Mouse (Mus musculus): ENCODE results near the gene Ugt1a9.
"Not testable (repeated sequence)": the region's sequence is repeated elsewhere in the genome, so short reads cannot be mapped to it uniquely, and the experiment has no call there.

Ugt1a9 gene

GRCm38 (mm10) chr1:88222216-88222615 is 151.6 kb downstream of the Ugt1a9 start:
- peak; percentile 15 for DNase-seq (ENCODE audit: low spot score)

DNA sequence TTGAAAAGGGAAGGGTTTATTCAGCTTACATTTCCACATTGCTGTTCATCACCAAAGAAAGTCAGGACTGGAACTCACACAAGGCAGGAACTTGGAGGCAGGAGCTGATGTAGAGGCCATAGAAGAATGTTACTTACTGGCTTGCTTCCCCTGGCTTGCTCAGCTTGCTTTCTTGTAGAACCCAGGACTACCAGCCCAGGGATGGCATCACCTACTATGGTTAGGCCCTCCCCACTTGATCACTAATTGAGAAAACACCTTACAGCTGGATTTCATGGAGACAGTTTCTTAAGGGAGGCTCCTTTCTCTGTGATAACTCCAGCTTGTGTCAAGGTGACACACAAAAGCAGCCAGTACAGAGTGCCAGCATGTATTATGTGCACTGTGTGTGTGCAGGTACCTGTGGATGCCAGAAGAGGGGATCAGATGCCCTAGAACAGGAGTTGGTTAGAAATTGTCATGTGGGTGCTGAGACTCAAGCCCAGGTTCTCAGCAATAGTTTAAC is 152.5 kb downstream of the Ugt1a9 start:
- DNase-seq (ENCODE audit: low spot score) = not testable (repeated sequence)

DNA sequence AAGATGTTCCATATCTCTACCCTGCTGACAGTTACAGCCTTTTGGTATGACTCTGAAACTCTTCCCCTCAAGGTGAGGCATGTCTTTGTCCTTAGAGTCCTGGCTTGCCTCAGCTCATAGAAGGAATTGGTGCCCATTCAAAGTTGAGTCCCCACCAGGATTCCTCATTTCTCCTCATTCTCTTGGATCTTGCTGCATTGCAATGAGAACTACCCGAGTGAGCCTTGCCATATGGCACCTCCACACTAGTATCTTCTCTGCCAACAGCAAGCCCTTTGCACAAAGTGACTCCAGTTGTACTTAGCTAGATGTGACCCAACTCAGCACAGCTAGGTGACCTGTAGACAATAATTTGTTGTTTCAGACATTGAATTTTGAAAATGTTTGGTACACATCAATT is 153.0 kb downstream of the Ugt1a9 start:
- no peak for DNase-seq (ENCODE audit: low spot score)

DNA sequence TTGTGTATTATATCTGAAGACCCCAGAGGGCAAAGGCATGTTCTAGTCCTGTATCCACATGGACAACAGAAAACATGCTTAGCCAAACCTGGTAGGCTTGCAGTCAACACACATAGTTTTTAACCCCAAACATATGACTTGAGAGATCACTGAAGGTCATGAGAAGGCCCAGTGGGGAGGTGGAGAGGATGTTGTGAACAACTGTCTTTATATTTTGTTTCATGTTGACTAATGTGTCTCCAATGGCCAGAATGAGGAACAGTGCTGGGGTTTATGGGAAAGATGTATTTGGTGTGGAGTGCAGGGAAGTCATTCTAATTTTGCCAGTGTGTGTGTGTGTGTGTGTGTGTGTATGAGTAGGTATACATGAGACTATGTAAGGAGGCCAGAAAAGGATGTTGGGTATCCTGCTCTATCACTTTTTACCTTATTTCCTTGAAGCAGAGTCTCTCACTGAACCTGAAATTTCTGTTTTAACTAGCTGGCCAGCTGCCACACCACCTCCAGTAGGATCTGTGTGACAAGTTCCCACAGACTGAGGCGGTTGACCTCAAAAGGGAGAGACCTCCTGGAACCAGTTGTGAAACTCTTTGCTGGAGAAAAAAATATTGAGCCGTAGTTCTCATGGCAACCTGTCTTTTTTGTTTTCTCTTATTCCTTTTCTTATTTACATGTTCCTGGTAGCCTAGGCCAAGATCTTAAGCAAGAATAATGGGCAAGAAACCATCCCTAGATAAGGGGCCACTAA is 153.6 kb downstream of the Ugt1a9 start:
- DNase-seq (ENCODE audit: low spot score) = peak; percentile 31

DNA sequence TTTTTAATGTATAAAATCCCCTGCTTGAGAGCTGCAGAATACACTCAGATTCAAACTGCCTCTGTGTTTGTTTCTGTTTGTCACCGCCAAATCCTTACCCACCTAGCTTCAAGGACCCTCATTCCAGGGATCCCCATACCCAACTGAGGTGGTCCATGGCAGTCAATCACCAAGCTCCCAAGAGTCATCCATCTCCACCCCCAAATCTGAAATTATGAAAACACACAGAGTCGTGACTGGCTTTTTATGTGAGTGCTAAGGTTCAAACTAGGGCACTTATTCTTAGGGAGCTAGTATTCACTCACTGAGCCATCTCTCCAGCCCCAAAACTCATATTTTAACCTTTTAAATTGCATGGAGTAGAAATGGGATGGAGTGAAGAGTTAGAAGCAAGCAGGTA is 154.7 kb downstream of the Ugt1a9 start:
- not testable (repeated sequence) for DNase-seq (ENCODE audit: low spot score)

GRCm38 (mm10) chr1:88225741-88226140 is 155.1 kb downstream of the Ugt1a9 start:
- no peak for DNase-seq (ENCODE audit: low spot score)

- DNase-seq (ENCODE audit: low spot score) = no peak
Measured at GRCm38 (mm10) chr1:88226670-88227379, 156.2 kb downstream of the Ugt1a9 start, which contains the start of gene Mroh2a. Mroh2a (plus strand) TSS chr1:88226986.

DNA sequence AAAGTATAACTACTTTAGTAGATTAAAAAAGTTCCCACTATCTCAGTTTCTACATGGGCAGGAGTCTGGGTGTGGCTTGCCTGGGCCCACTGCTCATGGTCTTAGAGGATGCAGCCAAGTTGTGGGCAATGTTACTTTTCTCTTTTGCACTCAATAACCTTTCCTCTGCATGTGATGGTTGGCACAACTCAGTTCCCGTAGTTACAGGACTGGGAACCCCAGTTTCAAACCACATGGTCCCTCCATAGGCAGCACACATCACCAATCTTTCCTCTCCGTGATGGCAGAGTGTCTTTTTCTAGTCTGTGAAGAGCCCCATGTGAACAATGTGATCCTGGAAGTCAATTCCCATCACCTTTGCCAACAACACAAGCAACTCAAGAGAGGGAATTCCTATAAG is 156.9 kb downstream of the Ugt1a9 start:
- DNase-seq (ENCODE audit: low spot score) = no peak

GRCm38 (mm10) chr1:88228121-88228520 is 157.5 kb downstream of the Ugt1a9 start:
- DNase-seq (ENCODE audit: low spot score) = no peak

DNA sequence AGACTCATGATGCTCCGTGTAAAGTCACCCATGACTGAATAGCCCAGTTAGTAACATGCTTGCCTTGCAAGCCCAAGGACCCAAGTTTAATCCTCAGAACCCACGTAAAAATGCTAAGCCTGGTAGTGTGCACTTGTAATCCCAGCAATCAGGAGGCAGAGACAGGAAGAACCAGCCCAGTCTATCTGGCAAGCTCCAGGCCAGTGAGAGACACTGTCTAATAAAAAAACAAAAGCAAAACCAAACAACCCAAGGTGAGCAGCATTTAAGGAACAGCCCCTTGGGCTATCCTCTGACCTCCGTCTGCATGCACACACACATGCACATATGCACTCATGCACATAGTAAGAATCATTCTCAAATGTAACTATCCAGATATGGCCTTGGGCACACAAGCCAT is 159.0 kb downstream of the Ugt1a9 start:
- DNase-seq (ENCODE audit: low spot score) = no peak

- no peak for DNase-seq (ENCODE audit: low spot score)
Measured at GRCm38 (mm10) chr1:88229986-88230385, 159.4 kb downstream of the Ugt1a9 start.

GRCm38 (mm10) chr1:88230421-88230820 is 159.8 kb downstream of the Ugt1a9 start:
- no peak for DNase-seq (ENCODE audit: low spot score)

GRCm38 (mm10) chr1:88230981-88231802 is 160.6 kb downstream of the Ugt1a9 start:
- no peak for DNase-seq (ENCODE audit: low spot score)

- DNase-seq (ENCODE audit: low spot score) = no peak
Measured at GRCm38 (mm10) chr1:88231803-88232499, 161.4 kb downstream of the Ugt1a9 start.

GRCm38 (mm10) chr1:88232664-88233380 is 162.2 kb downstream of the Ugt1a9 start:
- DNase-seq (ENCODE audit: low spot score) = no peak

DNA sequence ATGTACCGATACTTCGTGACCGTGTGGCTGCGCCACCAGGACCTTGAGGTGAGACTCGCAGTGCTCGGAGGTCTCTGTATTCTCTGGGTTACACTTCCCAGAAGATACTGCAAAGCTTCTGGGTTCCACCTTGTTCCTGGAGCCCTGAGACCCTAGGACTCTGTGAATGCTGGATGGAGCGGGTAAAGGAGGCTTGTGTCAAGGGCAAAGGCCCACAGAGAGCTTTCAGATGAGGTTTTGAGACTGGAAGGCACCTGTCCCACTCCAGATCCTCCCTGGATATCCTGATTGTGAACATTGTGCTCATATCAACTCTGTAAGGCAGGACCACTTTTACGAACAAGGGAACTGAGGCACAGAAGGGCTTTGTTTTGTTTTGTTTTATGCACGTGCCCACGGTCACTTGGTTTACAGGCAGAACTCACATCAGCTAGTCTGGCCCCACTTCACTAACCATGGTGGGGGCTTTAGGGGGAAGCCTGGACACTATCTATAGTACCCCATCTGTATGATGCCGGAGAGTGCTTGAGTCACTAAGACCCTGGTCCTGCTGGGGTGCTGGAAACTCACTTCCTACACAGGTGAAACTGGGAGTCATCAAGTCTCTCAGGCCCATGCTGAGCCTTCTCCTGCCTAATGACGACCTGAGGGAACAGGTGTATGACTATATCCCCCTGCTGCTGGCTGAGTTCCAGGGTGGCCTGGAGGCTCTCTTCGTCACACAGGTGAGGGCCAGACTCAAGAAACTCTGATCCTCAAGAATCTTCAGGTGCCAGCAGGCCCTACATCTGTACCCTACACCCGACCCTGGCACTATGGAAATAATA is 163.0 kb downstream of the Ugt1a9 start:
- DNase-seq (ENCODE audit: low spot score) = no peak

DNA sequence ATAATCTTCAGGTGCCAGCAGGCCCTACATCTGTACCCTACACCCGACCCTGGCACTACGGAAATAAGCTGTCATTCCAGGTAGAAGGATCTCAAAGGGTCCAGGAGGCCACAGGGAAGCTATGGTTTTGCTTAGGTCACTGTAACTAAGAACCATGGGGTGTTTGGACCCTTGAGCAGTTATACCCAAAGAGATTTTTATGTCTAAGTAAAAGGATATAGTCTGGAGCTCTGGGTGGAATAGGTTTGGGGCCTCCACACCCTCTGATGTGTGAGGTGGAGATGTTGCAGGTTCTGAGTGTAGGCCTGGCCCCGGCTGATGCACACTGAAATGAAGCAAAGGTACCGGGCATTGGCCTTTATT is 163.6 kb downstream of the Ugt1a9 start:
- no peak for DNase-seq (ENCODE audit: low spot score)

GRCm38 (mm10) chr1:88234646-88235045 is 164.0 kb downstream of the Ugt1a9 start:
- DNase-seq (ENCODE audit: low spot score) = no peak

- DNase-seq (ENCODE audit: low spot score) = no peak
Measured at GRCm38 (mm10) chr1:88235046-88235893, 164.7 kb downstream of the Ugt1a9 start.
